Mouse (Mus musculus) testis, adult 10 weeks (tissue): Measurements from ENCODE around the gene Zfp235. TPM values are rescaled to one million over a fixed set of nuclear protein-coding genes. Genes with fewer than 3 reads are reported as not detected.

Source experiments
- polyA plus RNA-seq: library from polyadenylated mRNA; stranded (reverse); fragments of 350-450 nt; fragmentation: Illumina TruSeq; extraction: RNeasy Lipid Tissue Mini Kit (QIAGEN cat#74804); gene quantifications from one replicate; pipeline ENCODE4 v1.2.3, GENCODE M21; 2014; ENCODE audit warnings: low read depth, low replicate concordance

Gene Zfp235
- polyA plus RNA-seq, result 1.3 TPM

DNA sequence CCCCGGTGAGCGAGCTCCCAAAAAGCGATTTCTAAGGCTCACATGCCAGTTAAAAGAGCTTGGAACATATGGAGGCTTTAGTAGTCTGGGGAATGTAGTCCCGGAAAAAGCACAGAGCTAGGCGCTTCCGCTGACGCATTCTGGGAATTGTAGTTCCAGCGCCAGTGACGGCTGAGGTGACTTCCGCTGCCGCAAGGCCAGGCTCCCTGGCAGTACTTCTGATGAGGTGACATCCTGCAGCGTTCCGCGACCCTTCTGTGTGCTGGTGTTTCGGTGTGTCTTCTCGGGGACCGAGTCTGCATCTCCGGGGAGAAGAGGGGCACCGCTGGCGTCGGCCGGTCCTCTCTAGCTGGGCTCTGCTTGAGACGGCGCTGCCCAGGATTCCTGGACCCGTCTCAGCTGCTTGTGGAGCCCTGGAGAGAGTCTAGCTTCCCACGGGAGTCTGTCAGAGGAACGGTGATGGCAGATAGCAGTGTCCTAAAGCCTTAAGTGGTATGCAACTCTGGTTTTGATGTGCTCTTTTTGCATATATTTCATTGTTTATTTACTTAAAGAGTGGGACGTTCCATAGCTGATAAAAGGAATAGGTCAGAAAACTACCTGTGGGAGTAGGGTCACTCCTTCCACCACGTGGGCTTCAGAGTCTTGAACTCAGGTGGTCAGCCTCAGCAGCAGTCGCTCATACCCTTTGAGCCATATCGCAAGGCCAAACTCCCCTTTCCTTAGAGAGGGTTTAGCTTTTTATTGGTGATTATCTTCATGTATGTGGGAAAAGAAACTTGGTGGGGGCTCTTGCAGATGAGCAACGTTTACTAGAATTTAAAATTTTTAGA lies at the start of gene Zfp235:
Gene Zfp235, plus strand, starts transcription at position 174 of the 833 bp plus-strand sequence.

GRCm38 (mm10) chr7:24112156-24112856 lies 21.7 kb upstream of the Zfp235 start, which contains the start of gene Zfp112:
Gene Zfp112 (plus strand): TSS chr7:24112314.

GRCm38 (mm10) chr7:24174618-24175336 lies 40.8 kb downstream of the Zfp235 start, which contains the start of gene Zfp114:
Gene Zfp114 (plus strand): TSS chr7:24175060.

Other genes with a start within 250 kb of the Zfp235 start
- gene Vmn1r178, start 242.2 kb upstream of the Zfp235 start, polyA plus RNA-seq, result not detected
- not detected for gene Vmn1r179, start 207.2 kb upstream of the Zfp235 start, polyA plus RNA-seq
- not detected for gene Vmn1r180, start 183.5 kb upstream of the Zfp235 start, polyA plus RNA-seq
- 9.7 TPM for gene Vmn1r181, start 159.6 kb upstream of the Zfp235 start, polyA plus RNA-seq
- gene V1rd19, start 132.5 kb upstream of the Zfp235 start, polyA plus RNA-seq, result 0.35 TPM
- gene Vmn1r183, start 80.9 kb upstream of the Zfp235 start, polyA plus RNA-seq, result not detected
- 6.5 TPM for gene Zfp180, start 52.2 kb upstream of the Zfp235 start, polyA plus RNA-seq
- 0.52 TPM for gene Zfp112, start 21.9 kb upstream of the Zfp235 start, polyA plus RNA-seq
- 0.21 TPM for gene Zfp114, start 40.9 kb downstream of the Zfp235 start, polyA plus RNA-seq
- 3.2 TPM for gene Zfp111, start 77.3 kb downstream of the Zfp235 start, polyA plus RNA-seq
- 0.70 TPM for gene Zfp109, start 103.4 kb downstream of the Zfp235 start, polyA plus RNA-seq
- gene Zfp108, start 120.6 kb downstream of the Zfp235 start, polyA plus RNA-seq, result 0.77 TPM
- 6.5 TPM for gene Zfp93, start 136.3 kb downstream of the Zfp235 start, polyA plus RNA-seq
- 8.8 TPM for gene Zfp61, start 167.1 kb downstream of the Zfp235 start, polyA plus RNA-seq
- 3.2 TPM for gene Zfp94, start 182.5 kb downstream of the Zfp235 start, polyA plus RNA-seq
- gene Tescl, start 199.8 kb downstream of the Zfp235 start, polyA plus RNA-seq, result 0.36 TPM
- 0.41 TPM for gene Lypd5, start 215.0 kb downstream of the Zfp235 start, polyA plus RNA-seq
- gene Kcnn4, start 236.1 kb downstream of the Zfp235 start, polyA plus RNA-seq, result not detected